Mouse (Mus musculus) liver, embryonic 15.5 days (tissue): Measurements from ENCODE around the gene Tmem184b. TPM values are rescaled to one million over a fixed set of nuclear protein-coding genes. Genes with fewer than 3 reads are reported as not detected.

ENCODE experiments used
- ATAC-seq: fragments of 200-750 bp; cut with Nextera tagmentation; 2 replicates; pipeline ENCODE4 v1.8.0; 2017; ENCODE audit warnings: moderate number of reproducible peaks, mild to moderate bottlenecking, moderate library complexity; ENCODE audit not compliant: insufficient read depth
- H3K27ac ChIP-seq: fragments of 300-500 bp; sonication (generic); replicated peaks from 2 replicates; pipeline ENCODE4 v1.5.1; 2015; ENCODE audit warnings: mild to moderate bottlenecking, inconsistent platforms
- H3K27me3 ChIP-seq: fragments of 300-500 bp; sonication (generic); 2 replicates; pipeline ENCODE4 v1.6.1; 2015; ENCODE audit warnings: mild to moderate bottlenecking, inconsistent platforms
- H3K36me3 ChIP-seq: fragments of 300-500 bp; sonication (generic); replicated peaks from 2 replicates; pipeline ENCODE4 v1.6.1; 2015; ENCODE audit warnings: moderate library complexity, mild to moderate bottlenecking, inconsistent platforms
- H3K4me1 ChIP-seq: fragments of 300-500 bp; sonication (generic); replicated peaks from 2 replicates; pipeline ENCODE4 v1.6.1; 2015; ENCODE audit warnings: inconsistent platforms
- H3K4me2 ChIP-seq: fragments of 300-500 bp; sonication (generic); 2 replicates; pipeline ENCODE4 v1.6.1; 2015; ENCODE audit warnings: moderate library complexity, mild to moderate bottlenecking, inconsistent platforms
- H3K4me3 ChIP-seq: fragments of 300-500 bp; sonication (generic); replicated peaks from 2 replicates; pipeline ENCODE4 v1.5.1; 2015; ENCODE audit warnings: mild to moderate bottlenecking, inconsistent platforms
- H3K9ac ChIP-seq: fragments of 300-500 bp; sonication (generic); 2 replicates; pipeline ENCODE4 v1.6.1; 2015; ENCODE audit warnings: moderate library complexity, mild to moderate bottlenecking, inconsistent platforms
- H3K9me3 ChIP-seq: fragments of 300-500 bp; sonication (generic); replicated peaks from 2 replicates; pipeline ENCODE4 v1.6.1; 2016; ENCODE audit warnings: inconsistent platforms
- WGBS: fragments of 180-500 bp; shearing (Covaris S2); methylation state at CpG from one replicate; pipeline ENCODE4 v1.1.7; 2015; ENCODE audit warnings: mixed read lengths; ENCODE audit not compliant: insufficient replicate concordance; 5-methylcytosine and 5-hydroxymethylcytosine counted together
- polyA plus RNA-seq: library from polyadenylated mRNA; unstranded; fragments of >200 nt; fragmentation: Nextera tagmentation; extraction: Ambion mirVana; gene quantifications from 2 replicates; pipeline ENCODE4 v1.2.1, GENCODE M21; 2015

Tmem184b gene
- polyA plus RNA-seq, 1 experiment from 2014 or later: 11.7 TPM

DNA sequence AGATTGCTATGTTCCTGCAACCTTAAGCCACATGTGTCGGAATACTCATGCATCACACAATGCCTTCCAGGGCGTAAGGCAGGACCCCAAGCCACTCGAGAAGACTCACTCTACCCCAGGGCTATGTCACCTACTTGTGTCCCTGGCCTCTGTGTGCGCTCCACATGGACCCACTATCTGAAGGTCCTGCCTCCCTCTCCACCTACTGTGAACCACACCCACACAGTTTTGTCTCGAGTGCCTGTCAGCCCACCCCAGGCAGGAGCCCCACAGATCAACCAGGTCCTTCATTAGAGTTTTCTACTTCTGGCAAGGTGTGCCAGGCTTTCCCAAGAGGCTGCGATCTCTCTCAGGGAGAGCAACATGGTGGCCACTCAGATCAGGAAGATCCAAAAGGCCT is 8.1 kb downstream of the Tmem184b start:
- no peak overlapping the region for H3K4me3 ChIP-seq
- no peak overlapping the region for H3K9ac ChIP-seq
- peaks cover 52% of the 10 kb centered on the region for H3K4me1 ChIP-seq
- WGBS: 63% methylated on average over 6 of the region's 6 CpGs
- H3K4me2 ChIP-seq: no peak overlapping the region
- no peaks in the 10 kb centered on the region for H3K36me3 ChIP-seq
- H3K9me3 ChIP-seq: no peaks in the 10 kb centered on the region
- H3K27me3 ChIP-seq: no peaks in the 10 kb centered on the region
- no peak overlapping the region for H3K27ac ChIP-seq
- no peak for ATAC-seq

DNA sequence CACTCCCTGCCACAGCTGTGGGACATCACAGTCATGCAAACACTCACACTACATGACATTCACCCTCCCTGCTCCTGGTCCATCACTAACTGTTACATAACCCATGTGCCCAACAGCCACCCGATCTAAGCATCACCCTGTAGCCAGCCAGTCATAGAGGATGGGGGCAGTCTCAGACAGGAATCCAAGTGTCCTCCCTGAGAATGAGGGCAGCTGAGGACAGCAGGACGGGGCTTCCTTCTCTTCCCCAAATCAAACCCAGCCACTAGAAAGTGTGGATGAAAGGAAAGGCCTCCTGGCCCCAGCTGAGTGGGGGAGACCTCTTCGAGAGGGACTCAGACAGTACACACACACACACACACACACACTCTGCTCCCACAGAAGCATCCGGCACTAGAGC is 8.5 kb downstream of the Tmem184b start:
- Histone ChIP-seq H3K4me2 (no peak overlapping the region), H3K4me3 (no peak overlapping the region), H3K27me3 (no peaks in the 10 kb centered on the region), H3K27ac (no peak overlapping the region), H3K36me3 (no peaks in the 10 kb centered on the region), H3K4me1 (peaks cover 55% of the 10 kb centered on the region), H3K9ac (no peak overlapping the region), H3K9me3 (no peaks in the 10 kb centered on the region)
- 60% methylated on average over 4 of the region's 4 CpGs for WGBS
- ATAC-seq: no peak

- Histone ChIP-seq H3K36me3 (no peaks in the 10 kb centered on the region), H3K4me1 (peaks cover 69% of the 10 kb centered on the region), H3K9ac (no peak overlapping the region), H3K27me3 (no peaks in the 10 kb centered on the region), H3K4me2 (no peak overlapping the region), H3K27ac (peak overlapping the region; percentile 64), H3K4me3 (no peak overlapping the region), H3K9me3 (no peaks in the 10 kb centered on the region)
- no peak for ATAC-seq
- 73% methylated on average over 6 of the region's 6 CpGs for WGBS
Measured at GRCm38 (mm10) chr15:79393101-79393500, 10.3 kb downstream of the Tmem184b start.

DNA sequence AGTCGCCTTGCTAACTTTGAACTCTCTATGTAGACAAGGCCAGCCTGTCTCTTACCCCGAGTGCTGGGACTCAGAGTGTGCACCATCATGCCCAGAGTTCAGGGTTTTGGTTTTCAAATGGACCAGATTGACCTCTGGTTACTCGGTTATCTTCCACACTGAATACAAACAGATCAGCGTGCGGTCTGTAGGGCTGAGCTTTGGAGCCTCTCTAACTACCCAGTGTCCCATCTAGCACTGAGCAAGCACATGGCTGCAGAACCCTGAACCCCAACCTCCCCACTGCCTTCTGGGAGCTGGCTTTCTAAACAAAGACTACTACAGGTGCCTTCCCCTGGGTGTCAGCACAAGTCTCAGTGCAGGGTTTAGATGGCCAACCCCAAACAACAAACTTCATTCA is 10.8 kb downstream of the Tmem184b start:
- no peaks in the 10 kb centered on the region for H3K27me3 ChIP-seq
- peaks cover 74% of the 10 kb centered on the region for H3K4me1 ChIP-seq
- peak overlapping the region; percentile 64 for H3K27ac ChIP-seq
- ATAC-seq: peak; percentile 50; the same call in 1 of the 2 replicates
- H3K4me3 ChIP-seq: no peak overlapping the region
- H3K9ac ChIP-seq: no peak overlapping the region
- H3K9me3 ChIP-seq: no peaks in the 10 kb centered on the region
- no peak overlapping the region for H3K4me2 ChIP-seq
- no peaks in the 10 kb centered on the region for H3K36me3 ChIP-seq
- WGBS: 58% methylated on average over 5 of the region's 5 CpGs

DNA sequence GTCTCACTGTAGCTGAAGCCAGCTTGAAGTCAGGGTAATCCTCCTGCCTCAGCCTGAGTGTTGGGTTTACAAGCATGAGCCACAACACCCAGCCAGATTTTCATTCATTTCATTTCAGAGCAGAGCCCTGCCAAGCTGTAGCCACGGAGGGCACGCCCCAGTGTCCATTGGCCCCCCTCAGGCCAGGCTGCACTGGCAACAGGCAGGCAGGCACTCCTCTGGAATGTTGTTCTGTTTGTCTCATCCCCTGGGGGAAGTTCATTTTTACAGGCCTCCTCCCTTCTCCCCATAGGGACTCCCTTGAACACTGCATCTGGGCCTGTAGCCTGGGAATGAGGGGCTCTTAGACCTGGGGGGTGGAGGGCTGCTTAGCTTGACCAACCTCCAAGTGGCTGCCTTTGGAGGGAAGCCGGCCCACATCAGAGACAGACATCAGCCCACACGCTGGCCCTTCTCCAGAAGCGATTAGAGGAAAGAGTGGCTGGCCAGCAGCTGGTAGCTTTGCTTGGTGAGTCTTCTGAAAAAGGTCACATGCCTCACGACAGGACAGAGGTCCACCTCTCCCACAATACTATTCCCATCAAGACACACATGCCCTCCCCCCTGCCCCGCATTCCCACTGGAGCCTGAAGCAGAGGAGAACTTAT is 11.8 kb downstream of the Tmem184b start:
- Histone ChIP-seq H3K27ac (peak overlapping the region; percentile 51), H3K4me2 (no peak overlapping the region), H3K9me3 (no peaks in the 10 kb centered on the region), H3K4me1 (peaks cover 75% of the 10 kb centered on the region), H3K36me3 (no peaks in the 10 kb centered on the region), H3K9ac (no peak overlapping the region), H3K4me3 (no peak overlapping the region), H3K27me3 (no peaks in the 10 kb centered on the region)
- no peak for ATAC-seq
- WGBS: 50% methylated on average over 7 of the region's 7 CpGs

DNA sequence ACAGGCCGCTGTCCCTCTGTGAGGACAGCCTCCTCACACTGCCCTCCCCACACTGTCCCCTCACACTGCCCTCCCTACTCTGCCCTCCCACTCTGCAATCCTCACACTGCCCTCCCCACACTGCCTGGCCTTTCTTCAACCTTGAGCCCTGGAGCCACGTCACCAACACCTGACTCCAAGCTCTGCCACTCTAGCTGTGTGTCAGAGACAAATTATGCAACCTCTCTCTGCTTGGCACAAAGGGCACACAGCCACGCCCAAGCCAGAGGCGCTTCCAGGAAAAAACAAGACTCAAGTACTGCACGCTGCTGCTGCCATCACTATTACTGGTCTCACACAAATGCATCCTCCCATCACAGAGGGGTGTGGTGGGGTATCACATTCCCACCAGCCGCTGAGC is 12.9 kb downstream of the Tmem184b start:
- Histone ChIP-seq H3K36me3 (no peaks in the 10 kb centered on the region), H3K27ac (no peak overlapping the region), H3K4me2 (no peak overlapping the region), H3K27me3 (no peaks in the 10 kb centered on the region), H3K4me3 (no peak overlapping the region), H3K9ac (no peak overlapping the region), H3K9me3 (no peaks in the 10 kb centered on the region), H3K4me1 (peaks cover 70% of the 10 kb centered on the region)
- ATAC-seq: no peak
- WGBS: 60% methylated on average over 6 of the region's 6 CpGs

DNA sequence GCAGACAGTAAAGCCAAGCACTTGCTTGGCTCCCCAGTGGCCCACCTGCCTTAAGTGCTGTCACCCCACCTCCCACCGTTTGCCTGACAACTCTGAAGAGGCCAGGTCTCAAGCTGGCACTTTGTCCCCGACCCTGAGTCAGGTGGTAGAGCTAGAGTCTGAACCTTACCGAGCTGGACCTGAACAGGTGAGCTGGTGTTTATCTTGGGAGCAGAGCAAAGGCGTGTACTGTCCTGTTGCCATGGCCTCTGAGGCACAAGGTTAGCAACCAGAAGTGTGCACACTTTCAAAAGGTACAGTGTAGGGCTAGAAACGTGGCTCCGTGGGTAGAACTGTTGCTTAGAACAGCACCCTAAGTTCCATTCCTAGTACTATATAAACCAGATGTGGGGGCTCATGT is 15.2 kb downstream of the Tmem184b start:
- H3K36me3 ChIP-seq: no peaks in the 10 kb centered on the region
- H3K4me2 ChIP-seq: no peak overlapping the region
- 57% methylated on average over 6 of the region's 6 CpGs for WGBS
- no peaks in the 10 kb centered on the region for H3K27me3 ChIP-seq
- H3K4me3 ChIP-seq: no peak overlapping the region
- H3K4me1 ChIP-seq: peaks cover 56% of the 10 kb centered on the region
- ATAC-seq: 0 out of 2 replicates have a peak, but pooled peaks have one; percentile 36
- H3K27ac ChIP-seq: peak overlapping the region; percentile 34; the same call in 1 of the 2 replicates
- no peaks in the 10 kb centered on the region for H3K9me3 ChIP-seq
- no peak overlapping the region for H3K9ac ChIP-seq

- Histone ChIP-seq H3K36me3 (no peaks in the 10 kb centered on the region), H3K9ac (no peak overlapping the region), H3K27ac (peak overlapping the region; percentile 34; the same call in 1 of the 2 replicates), H3K4me3 (no peak overlapping the region), H3K27me3 (no peaks in the 10 kb centered on the region), H3K4me2 (no peak overlapping the region), H3K9me3 (no peaks in the 10 kb centered on the region), H3K4me1 (peaks cover 51% of the 10 kb centered on the region)
- 42% methylated on average over 7 of the region's 7 CpGs for WGBS
- no peak for ATAC-seq
Measured at GRCm38 (mm10) chr15:79387611-79388010, 15.8 kb downstream of the Tmem184b start.

- Histone ChIP-seq H3K27me3 (no peaks in the 10 kb centered on the region), H3K4me2 (no peak overlapping the region), H3K27ac (0 out of 2 replicates have a peak overlapping the region, but pooled peaks have one; percentile 14), H3K36me3 (no peaks in the 10 kb centered on the region), H3K4me3 (no peak overlapping the region), H3K9ac (no peak overlapping the region), H3K4me1 (peaks cover 46% of the 10 kb centered on the region), H3K9me3 (no peaks in the 10 kb centered on the region)
- ATAC-seq: no peak
- WGBS: 47% methylated on average over 6 of the region's 6 CpGs
Measured at GRCm38 (mm10) chr15:79387081-79387480, 16.3 kb downstream of the Tmem184b start.

GRCm38 (mm10) chr15:79381644-79382043 is 21.7 kb downstream of the Tmem184b start:
- H3K9ac ChIP-seq: no peak overlapping the region
- no peaks in the 10 kb centered on the region for H3K4me1 ChIP-seq
- no peaks in the 10 kb centered on the region for H3K9me3 ChIP-seq
- 68% methylated on average over 9 of the region's 9 CpGs for WGBS
- no peak overlapping the region for H3K4me3 ChIP-seq
- no peak for ATAC-seq
- H3K27me3 ChIP-seq: no peaks in the 10 kb centered on the region
- H3K4me2 ChIP-seq: no peak overlapping the region
- H3K27ac ChIP-seq: no peak overlapping the region
- 0 out of 2 replicates have a peak, but pooled peaks cover 9% of the 10 kb centered on the region for H3K36me3 ChIP-seq

- no peak overlapping the region for H3K9ac ChIP-seq
- 0 out of 2 replicates have a peak, but pooled peaks have one; percentile 36 for ATAC-seq
- no peaks in the 10 kb centered on the region for H3K27me3 ChIP-seq
- 48% methylated on average over 23 of the region's 23 CpGs for WGBS
- H3K4me3 ChIP-seq: no peak overlapping the region
- no peaks in the 10 kb centered on the region for H3K9me3 ChIP-seq
- H3K4me2 ChIP-seq: no peak overlapping the region
- no peaks in the 10 kb centered on the region for H3K4me1 ChIP-seq
- no peak overlapping the region for H3K27ac ChIP-seq
- 0 out of 2 replicates have a peak, but pooled peaks cover 9% of the 10 kb centered on the region for H3K36me3 ChIP-seq
Measured at GRCm38 (mm10) chr15:79380468-79381444, 22.6 kb downstream of the Tmem184b start.
